Mouse (Mus musculus) ovary, adult 10 weeks (tissue): ENCODE results near the gene Pcyt2. TPM values are rescaled to one million over a fixed set of nuclear protein-coding genes. Genes with fewer than 3 reads are reported as not detected.

ENCODE experiments used
- polyA plus RNA-seq: library from polyadenylated mRNA; stranded (reverse); fragments of 350-450 nt; fragmentation: Illumina TruSeq; extraction: RNeasy Lipid Tissue Mini Kit (QIAGEN cat#74804); gene quantifications from one replicate; pipeline ENCODE4 v1.2.3, GENCODE M21; 2014

Gene Pcyt2
- 3.4 TPM for polyA plus RNA-seq

GRCm38 (mm10) chr11:120617519-120618112 lies at the start of gene Pcyt2:
Gene Pcyt2 (minus strand): TSS chr11:120617936.

GRCm38 (mm10) chr11:120661076-120661460 lies 43.3 kb upstream of the Pcyt2 start, which contains the start of gene Notum:
Gene Notum (minus strand): TSS chr11:120661175.

DNA sequence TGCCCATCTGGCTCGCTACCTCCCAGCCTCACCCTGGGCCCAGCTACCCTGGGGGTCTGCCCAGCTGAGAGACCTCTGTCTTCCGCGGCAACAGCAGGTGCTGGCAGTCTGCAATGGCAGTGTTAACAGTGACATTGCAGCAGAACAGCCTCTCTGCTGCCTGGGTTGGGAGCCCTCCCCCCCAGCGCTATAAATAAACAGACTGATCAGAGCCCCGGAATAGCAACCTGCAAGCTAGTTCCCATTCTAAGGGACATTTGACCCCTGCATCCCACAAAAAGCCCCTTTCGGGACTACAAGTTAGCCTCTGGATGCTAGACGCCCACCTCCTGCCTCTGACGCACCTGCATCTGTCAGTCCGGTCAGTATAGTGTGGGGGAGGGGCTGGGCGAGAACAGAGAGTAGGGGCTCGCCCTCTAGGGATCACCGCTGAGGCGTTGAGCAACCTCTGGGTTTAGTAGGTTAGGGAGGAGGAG lies 30.3 kb upstream of the Pcyt2 start, which contains the start of gene Myadml2:
TSS of gene Myadml2 (minus strand) at position 158 of the 476 bp plus-strand sequence.

DNA sequence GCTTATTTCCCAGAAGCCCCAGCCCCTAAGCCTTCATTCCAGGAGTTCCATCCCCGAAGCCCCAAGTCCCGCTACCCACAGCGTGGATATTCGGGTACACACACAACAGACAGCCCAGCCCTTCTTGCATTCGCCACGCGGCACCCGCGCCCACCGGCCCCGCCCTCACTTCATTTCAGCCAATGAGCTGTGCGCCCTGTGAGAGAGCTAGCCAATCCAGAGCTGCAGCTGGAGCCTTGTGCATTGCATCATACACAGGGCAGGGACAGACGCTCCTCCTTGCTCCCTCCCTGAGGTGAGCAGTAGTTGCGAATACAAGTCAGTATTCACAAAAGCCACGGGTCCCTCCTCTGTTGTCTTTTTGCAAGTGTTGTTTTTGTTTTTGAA lies 25.9 kb upstream of the Pcyt2 start, which contains the start of gene Pycr1:
TSS of gene Pycr1 (minus strand) at position 169 of the 387 bp plus-strand sequence.

GRCm38 (mm10) chr11:120633520-120634343 lies 16.0 kb upstream of the Pcyt2 start, which contains the start of gene Mafg:
Gene Mafg (minus strand): TSS chr11:120633600.

DNA sequence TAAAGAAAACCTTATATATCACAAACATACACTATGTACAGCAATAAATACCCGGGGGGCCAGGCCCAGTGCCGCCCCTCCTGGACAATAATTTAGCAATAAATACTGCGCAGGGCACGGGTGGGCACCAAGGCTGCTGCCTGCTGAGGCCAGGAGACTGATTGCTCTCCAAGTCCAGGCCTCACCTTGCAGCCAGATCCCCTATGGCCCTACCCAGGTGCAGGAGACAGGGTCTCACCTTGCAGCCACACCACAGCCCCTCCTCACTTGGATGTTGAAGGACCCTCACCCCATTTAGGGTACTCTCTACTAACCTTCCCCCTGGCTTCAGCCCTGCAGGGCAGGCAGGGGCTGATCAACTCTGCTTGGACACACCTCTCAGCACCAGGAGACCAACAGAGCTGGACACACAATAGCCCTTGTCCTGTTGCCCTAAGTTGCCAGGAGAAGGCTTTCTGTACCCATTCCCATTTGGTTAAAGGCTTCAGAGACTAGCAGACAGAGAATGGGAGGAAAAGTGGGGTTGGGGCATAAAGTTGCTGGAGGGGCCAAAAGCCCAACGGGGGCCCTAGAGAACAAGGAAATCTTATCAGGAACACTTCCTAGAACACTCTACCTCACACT lies 7.5 kb upstream of the Pcyt2 start, which contains the start of gene Sirt7:
TSS of gene Sirt7 (minus strand) at position 89 of the 624 bp plus-strand sequence.

GRCm38 (mm10) chr11:120608241-120609034 lies 9.3 kb downstream of the Pcyt2 start, which contains the start of gene Npb:
Gene Npb (plus strand): TSS chr11:120608477.

GRCm38 (mm10) chr11:120598283-120598989 lies 19.3 kb downstream of the Pcyt2 start, which contains the start of the genes Alyref and Anapc11:
Gene Alyref (minus strand): TSS chr11:120598365.
Gene Anapc11 (plus strand): TSS chr11:120598421.

GRCm38 (mm10) chr11:120581490-120582267 lies 36.1 kb downstream of the Pcyt2 start, which contains the start of gene Arhgdia:
Gene Arhgdia (minus strand): TSS chr11:120581624.

DNA sequence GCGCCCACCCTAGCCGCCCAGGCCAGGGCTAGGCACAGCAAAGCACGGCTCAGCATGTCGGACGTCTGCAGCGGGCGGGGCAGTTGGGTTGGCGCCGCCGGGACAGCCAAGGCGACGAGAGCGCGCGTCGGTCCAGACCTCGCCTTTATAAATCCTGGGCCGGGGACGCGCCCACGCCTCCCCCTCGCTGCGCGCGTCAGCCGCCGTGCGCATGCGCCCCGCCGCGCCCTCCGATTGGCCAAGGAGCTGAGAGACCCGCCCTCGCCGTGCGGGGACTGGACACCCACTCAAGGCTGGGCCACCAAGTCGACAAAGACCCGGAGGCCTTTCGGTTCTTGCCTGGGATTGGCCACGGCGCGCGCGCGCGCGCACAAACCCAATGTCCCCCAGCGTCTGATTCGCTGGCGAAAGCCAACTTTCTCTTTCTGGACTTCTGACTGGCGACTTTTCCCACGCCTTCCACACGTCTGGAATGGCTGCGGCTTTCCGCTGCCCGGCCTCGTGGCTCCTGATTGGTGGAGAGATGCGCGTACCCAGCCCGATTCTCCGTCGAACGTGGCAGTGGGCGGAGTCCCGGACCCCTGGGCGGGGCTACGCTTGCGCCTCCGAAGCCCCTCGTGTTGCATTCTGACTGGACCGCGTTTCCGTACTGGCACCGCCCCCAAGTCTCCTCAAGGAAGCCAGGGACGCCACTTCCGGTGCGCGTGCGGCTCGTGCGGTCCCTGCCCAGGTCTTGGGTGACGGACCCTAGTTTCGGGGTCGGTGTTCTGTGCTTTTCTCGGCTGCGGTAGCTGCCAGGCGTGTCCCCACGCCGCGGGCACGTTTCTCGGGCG lies 44.8 kb downstream of the Pcyt2 start, which contains the start of gene P4hb:
TSS of gene P4hb (minus strand) at position 502 of the 833 bp plus-strand sequence.

Other genes starting within 250 kb of the Pcyt2 start
- not detected for gene Faap100, start 239.2 kb downstream of the Pcyt2 start, polyA plus RNA-seq
- 22.0 TPM for gene Nploc4, start 180.2 kb downstream of the Pcyt2 start, polyA plus RNA-seq
- not detected for gene Tspan10, start 175.3 kb downstream of the Pcyt2 start, polyA plus RNA-seq
- gene Pde6g, start 164.4 kb downstream of the Pcyt2 start, polyA plus RNA-seq, result not detected
- 1.5 TPM for gene Oxld1, start 159.9 kb downstream of the Pcyt2 start, polyA plus RNA-seq
- gene Ccdc137, start 159.8 kb downstream of the Pcyt2 start, polyA plus RNA-seq, result 14.0 TPM
- gene Arl16, start 150.3 kb downstream of the Pcyt2 start, polyA plus RNA-seq, result 9.9 TPM
- 1.2 TPM for gene Mrpl12, start 133.3 kb downstream of the Pcyt2 start, polyA plus RNA-seq
- not detected for gene Slc25a10, start 126.1 kb downstream of the Pcyt2 start, polyA plus RNA-seq
- not detected for gene Gcgr, start 87.2 kb downstream of the Pcyt2 start, polyA plus RNA-seq
- gene Mcrip1, start 68.2 kb downstream of the Pcyt2 start, polyA plus RNA-seq, result 1.5 TPM
- not detected for gene Ppp1r27, start 66.8 kb downstream of the Pcyt2 start, polyA plus RNA-seq
- 235 TPM for gene P4hb, start 44.7 kb downstream of the Pcyt2 start, polyA plus RNA-seq
- gene Arhgdia, start 36.3 kb downstream of the Pcyt2 start, polyA plus RNA-seq, result 29.1 TPM
- 37.9 TPM for gene Alyref, start 19.6 kb downstream of the Pcyt2 start, polyA plus RNA-seq
- 5.8 TPM for gene Anapc11, start 19.5 kb downstream of the Pcyt2 start, polyA plus RNA-seq
- not detected for gene Npb, start 9.5 kb downstream of the Pcyt2 start, polyA plus RNA-seq
- gene Sirt7, start 7.3 kb upstream of the Pcyt2 start, polyA plus RNA-seq, result 3.2 TPM
- gene Mafg, start 15.7 kb upstream of the Pcyt2 start, polyA plus RNA-seq, result 10.4 TPM
- gene Pycr1, start 25.8 kb upstream of the Pcyt2 start, polyA plus RNA-seq, result 1.6 TPM
- not detected for gene Myadml2, start 30.2 kb upstream of the Pcyt2 start, polyA plus RNA-seq
- not detected for gene Notum, start 43.2 kb upstream of the Pcyt2 start, polyA plus RNA-seq
- 0.77 TPM for gene Aspscr1, start 55.0 kb upstream of the Pcyt2 start, polyA plus RNA-seq
- not detected for gene Cenpx, start 95.8 kb upstream of the Pcyt2 start, polyA plus RNA-seq
- 0.40 TPM for gene Lrrc45, start 96.0 kb upstream of the Pcyt2 start, polyA plus RNA-seq
- not detected for gene Rac3, start 103.5 kb upstream of the Pcyt2 start, polyA plus RNA-seq
- gene Dcxr, start 109.3 kb upstream of the Pcyt2 start, polyA plus RNA-seq, result not detected
- not detected for gene Cbr2, start 114.2 kb upstream of the Pcyt2 start, polyA plus RNA-seq
- gene Hmga1b, start 144.9 kb upstream of the Pcyt2 start, polyA plus RNA-seq, result not detected
- not detected for gene Rfng, start 166.3 kb upstream of the Pcyt2 start, polyA plus RNA-seq
- gene Gps1, start 166.3 kb upstream of the Pcyt2 start, polyA plus RNA-seq, result 10.9 TPM
- gene Dus1l, start 178.5 kb upstream of the Pcyt2 start, polyA plus RNA-seq, result 3.3 TPM
- 2.1 TPM for gene Fasn, start 206.6 kb upstream of the Pcyt2 start, polyA plus RNA-seq